Mouse (Mus musculus): Measurements from ENCODE around the gene Mdc1.

Gene Mdc1

GRCm38 (mm10) chr17:35822564-35822963, 18.8 kb upstream of the Mdc1 start:
- DNase-seq (ENCODE audit: low spot score in 2 of 2): no peak

GRCm38 (mm10) chr17:35822964-35823937, 18.1 kb upstream of the Mdc1 start, which contains the start of gene Flot1:
Flot1 (plus strand) TSS chr17:35823230.
- DNase-seq (ENCODE audit: low spot score in 2 of 2): peak; percentile 88 to 93

GRCm38 (mm10) chr17:35824402-35824801, 16.9 kb upstream of the Mdc1 start:
- peak; percentile 57 to 71 for DNase-seq (ENCODE audit: low spot score in 2 of 2)

DNA sequence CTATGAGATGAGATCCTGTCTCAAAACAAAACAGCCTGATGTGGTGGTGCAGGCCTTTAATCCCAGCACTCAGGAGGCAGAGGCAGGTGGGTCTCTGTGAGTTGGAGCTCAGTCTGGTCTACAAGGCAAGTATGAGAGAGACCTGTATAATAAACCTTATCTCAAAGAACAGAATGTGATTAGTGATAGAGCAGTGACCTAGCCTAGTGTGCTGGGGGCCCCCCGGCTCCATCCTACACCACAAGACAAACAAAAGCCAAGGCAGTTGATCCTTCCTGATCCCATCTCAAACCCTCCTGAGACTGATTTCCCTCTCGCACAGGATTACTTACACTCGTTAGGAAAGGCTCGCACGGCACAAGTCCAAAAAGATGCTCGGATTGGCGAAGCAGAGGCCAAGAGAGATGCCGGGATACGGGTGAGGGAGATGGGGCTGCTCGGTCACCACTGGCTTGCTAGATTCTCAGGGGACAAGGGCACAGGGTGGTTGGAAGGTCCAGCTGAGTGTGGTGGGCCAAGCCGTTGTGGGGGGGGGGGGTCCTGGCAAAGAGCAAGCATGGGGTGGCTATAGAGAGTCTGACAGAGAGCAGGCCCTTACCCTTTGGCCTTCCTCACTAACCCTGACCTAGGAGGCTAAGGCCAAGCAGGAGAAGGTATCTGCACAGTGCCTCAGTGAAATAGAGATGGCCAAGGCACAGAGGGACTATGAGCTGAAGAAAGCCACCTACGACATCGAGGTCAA, 16.0 kb upstream of the Mdc1 start:
- no peak for DNase-seq (ENCODE audit: low spot score in 2 of 2)

DNA sequence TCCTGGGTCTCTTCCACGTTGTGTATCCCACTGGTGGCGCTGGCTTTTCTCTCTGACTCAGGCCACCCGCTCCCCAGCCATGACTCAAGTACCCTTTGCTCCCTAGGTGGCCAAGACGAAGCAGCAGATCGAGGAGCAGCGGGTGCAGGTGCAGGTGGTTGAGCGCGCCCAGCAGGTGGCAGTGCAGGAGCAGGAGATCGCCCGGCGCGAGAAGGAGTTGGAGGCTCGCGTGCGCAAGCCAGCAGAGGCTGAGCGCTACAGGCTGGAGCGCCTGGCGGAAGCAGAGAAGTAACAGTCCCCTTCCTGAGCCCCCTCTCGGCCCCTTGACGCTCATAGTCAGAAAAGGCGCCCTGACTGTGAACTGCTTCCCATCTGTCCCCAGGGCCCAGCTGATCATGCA, 11.6 kb upstream of the Mdc1 start:
- peak; percentile 91 to 97 for DNase-seq (ENCODE audit: low spot score in 2 of 2)

DNA sequence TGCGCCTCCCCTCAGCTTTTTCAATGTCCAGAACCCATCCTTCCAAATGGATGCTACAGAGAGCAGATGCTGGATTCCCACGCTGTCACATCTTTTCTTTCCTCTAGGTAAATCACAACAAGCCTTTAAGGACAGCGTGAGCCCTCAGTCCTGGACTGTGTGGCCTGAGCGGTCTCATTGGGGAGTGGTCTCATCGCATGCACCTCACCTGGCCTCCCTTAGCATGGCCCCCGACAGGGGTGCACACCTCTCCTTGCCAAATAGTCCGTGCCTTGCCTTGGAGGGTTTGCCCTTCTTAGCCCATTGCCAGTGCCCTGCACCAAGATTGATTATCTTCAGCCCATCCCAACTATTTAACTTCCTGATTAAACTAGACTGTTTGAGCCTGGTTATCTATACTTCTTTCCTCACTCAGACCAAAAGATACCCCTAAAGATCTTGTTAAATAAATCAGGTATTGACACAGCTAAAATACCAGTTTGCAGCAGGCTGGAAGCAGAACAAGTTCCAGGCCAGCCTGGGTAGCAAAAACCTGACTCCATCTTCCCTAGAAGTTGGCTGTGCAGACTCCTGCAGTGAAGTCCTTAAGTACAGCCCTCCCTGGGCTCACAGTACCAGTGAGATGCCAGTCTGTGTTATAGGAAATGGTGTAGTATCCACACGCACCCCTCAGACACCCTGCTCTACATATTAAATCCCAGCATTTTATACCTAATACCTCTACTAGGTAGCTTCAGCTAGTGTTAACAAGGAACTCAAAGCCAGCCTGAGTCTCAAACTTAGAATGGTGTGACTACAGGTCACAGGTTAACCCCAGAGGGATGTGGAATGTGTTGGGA, 8.7 kb upstream of the Mdc1 start:
- no peak for DNase-seq (ENCODE audit: low spot score in 2 of 2)

GRCm38 (mm10) chr17:35833239-35833751, 8.0 kb upstream of the Mdc1 start:
- DNase-seq (ENCODE audit: low spot score in 2 of 2): peak in 1 of 2 experiments; percentile 68

- no peak for DNase-seq (ENCODE audit: low spot score in 2 of 2)
Observed at GRCm38 (mm10) chr17:35833894-35834293, 7.4 kb upstream of the Mdc1 start.

DNA sequence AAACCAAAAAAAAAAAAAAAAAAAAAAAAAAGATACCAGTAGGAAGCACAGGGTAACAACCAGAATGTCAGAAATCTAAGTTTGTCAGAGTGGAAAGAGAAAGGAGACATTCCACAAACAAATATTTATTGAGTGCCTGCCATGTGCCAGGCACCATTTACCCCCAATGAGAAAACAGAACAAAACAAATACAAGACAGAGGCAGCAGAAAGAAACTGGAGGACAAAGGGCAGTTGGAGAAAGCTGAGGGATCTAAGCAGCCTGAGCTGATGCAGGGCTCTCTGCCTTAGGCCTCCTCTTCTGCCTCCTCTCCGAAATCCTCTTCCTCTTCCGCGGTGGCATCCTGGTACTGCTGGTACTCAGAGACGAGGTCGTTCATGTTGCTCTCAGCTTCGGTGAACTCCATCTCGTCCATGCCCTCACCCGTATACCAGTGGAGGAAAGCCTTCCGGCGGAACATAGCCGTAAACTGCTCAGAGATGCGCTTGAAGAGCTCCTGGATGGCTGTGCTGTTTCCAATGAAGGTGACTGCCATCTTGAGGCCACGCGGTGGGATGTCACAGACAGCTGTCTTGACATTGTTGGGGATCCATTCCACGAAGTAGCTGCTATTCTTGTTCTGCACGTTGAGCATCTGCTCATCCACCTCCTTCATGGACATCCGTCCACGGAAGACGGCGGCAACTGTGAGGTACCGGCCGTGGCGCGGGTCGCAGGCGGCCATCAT, 6.5 kb upstream of the Mdc1 start:
- DNase-seq (ENCODE audit: low spot score in 2 of 2): peak in 1 of 2 experiments; percentile 65

GRCm38 (mm10) chr17:35835424-35836140, 5.7 kb upstream of the Mdc1 start:
- peak in 1 of 2 experiments; percentile 67 for DNase-seq (ENCODE audit: low spot score in 2 of 2)

GRCm38 (mm10) chr17:35836178-35836965, 4.9 kb upstream of the Mdc1 start:
- peak; percentile 83 to 92 for DNase-seq (ENCODE audit: low spot score in 2 of 2)

GRCm38 (mm10) chr17:35836991-35837422, 4.3 kb upstream of the Mdc1 start:
- DNase-seq (ENCODE audit: low spot score in 2 of 2): peak; percentile 90 to 93

- peak; percentile 54 to 80 for DNase-seq (ENCODE audit: low spot score in 2 of 2)
Observed at GRCm38 (mm10) chr17:35837487-35837886, 3.8 kb upstream of the Mdc1 start.

DNA sequence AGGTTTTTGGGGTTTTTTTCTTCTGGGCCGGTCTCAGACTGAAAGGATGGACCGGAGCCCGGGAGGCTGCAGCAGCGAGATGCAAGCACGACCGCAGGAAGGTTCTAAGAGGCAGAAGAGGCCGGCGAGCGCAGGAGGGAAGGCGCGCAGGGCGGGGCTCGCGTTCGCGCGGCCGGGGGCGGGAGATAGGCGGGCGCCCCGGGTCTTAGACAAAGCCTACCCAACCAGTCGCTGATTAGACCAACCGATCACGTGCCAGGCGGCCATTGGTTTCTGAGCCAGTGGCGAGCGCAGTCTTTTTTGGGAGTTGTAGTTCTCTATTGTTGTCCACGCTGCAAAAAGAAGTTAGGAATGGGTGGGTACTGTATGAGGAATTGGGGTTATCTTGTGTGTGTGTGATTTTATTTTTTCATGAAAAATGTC, 3.2 kb upstream of the Mdc1 start, which contains the start of gene Tubb5:
Gene Tubb5 (minus strand): TSS at position 185 of the 423 bp plus-strand sequence.
- DNase-seq (ENCODE audit: low spot score in 2 of 2): peak; percentile 95 to 97

- no peak for DNase-seq (ENCODE audit: low spot score in 2 of 2)
Observed at GRCm38 (mm10) chr17:35838570-35838969, 2.7 kb upstream of the Mdc1 start.

DNA sequence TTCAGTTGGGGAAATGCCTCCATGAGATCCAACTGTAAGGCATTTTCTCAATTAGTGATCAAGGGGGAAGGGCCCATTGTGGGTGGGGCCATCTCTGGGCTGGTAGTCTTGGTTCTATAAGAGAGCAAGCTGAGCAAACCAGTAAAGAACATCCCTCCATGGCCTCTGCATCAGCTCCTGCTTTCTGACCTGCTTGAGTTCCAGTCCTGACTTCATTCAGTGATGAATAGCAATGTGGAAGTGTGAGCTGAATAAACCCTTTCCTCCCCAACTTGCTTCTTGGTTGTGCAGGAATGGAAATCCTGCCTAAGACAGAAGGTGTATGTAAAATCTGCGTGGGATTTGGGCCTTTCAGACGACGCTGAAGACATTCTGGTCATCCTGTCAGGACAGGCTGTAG, 2.3 kb upstream of the Mdc1 start:
- DNase-seq (ENCODE audit: low spot score in 2 of 2): peak in 1 of 2 experiments; percentile 61

DNA sequence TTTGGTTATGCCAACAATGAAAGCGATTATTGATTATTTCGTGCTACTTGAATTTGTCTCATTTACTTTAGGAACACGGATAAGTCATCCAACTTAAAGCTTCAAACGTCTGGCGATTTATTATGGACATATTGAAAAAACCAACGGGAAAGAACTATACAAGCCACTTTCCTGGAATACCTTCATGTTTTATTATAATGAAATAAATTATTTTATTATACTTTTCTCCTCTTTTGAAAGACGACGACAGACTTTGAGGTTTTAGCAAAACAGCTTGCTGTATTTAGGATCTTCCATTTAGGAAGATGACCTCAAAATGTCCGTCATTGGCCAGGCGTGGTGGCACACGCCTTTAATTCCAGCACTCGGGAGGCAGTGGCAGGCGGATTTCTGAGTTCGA, 754 bp upstream of the Mdc1 start:
- DNase-seq (ENCODE audit: low spot score in 2 of 2): no peak

- peak; percentile 48 to 70 for DNase-seq (ENCODE audit: low spot score in 2 of 2)
Observed at GRCm38 (mm10) chr17:35842006-35842405, 691 bp downstream of the Mdc1 start.

- no peak for DNase-seq (ENCODE audit: low spot score in 2 of 2)
Observed at GRCm38 (mm10) chr17:35843514-35843913, 2.2 kb downstream of the Mdc1 start.
